Mouse (Mus musculus) layer of hippocampus, postnatal 14 days (tissue): ENCODE results near the gene Cers1. TPM values are rescaled to one million over a fixed set of nuclear protein-coding genes. Genes with fewer than 3 reads are reported as not detected.

ENCODE experiments used
- total RNA-seq, 2 experiments: library from RNA; stranded (reverse); gene quantifications; 2 replicates each; pipeline ENCODE4 v1.2.3; 2021

Cers1 gene
- total RNA-seq, 2 experiments from 2014 or later, result 107 to 119 TPM

Other genes with a start within 250 kb of the Cers1 start
- gene Tm6sf2, start 242.9 kb upstream of the Cers1 start, total RNA-seq, result 1 to 10 TPM; 1.9 to 3.1 TPM
- gene Hapln4, start 232.3 kb upstream of the Cers1 start, total RNA-seq, result 10 to 100 TPM; 29.7 to 35.4 TPM
- 100 to 1,000 TPM; 371 to 387 TPM for gene Ncan, start 194.9 kb upstream of the Cers1 start, total RNA-seq
- 10 to 100 TPM; 26.9 to 31.2 TPM for gene Nr2c2ap, start 184.4 kb upstream of the Cers1 start, total RNA-seq
- gene Rfxank, start 176.6 kb upstream of the Cers1 start, total RNA-seq, result 10 to 100 TPM in 1 of 2 experiments, 1 to 10 TPM in 1; 9.9 to 12.6 TPM
- 10 to 100 TPM; 42.0 to 44.1 TPM for gene Borcs8, start 176.3 kb upstream of the Cers1 start, total RNA-seq
- under 1 TPM; 0.29 to 0.41 TPM for gene Mef2b, start 176.1 kb upstream of the Cers1 start, total RNA-seq
- 10 to 100 TPM; 46.1 to 49.4 TPM for gene Tmem161a, start 143.4 kb upstream of the Cers1 start, total RNA-seq
- gene Slc25a42, start 103.5 kb upstream of the Cers1 start, total RNA-seq, result 10 to 100 TPM; 34.0 to 36.2 TPM
- gene Sugp2, start 81.5 kb upstream of the Cers1 start, total RNA-seq, result 100 to 1,000 TPM; 124 TPM
- gene Armc6, start 81.3 kb upstream of the Cers1 start, total RNA-seq, result 10 to 100 TPM; 60.1 to 67.4 TPM
- gene Homer3, start 32.9 kb upstream of the Cers1 start, total RNA-seq, result 10 to 100 TPM; 75.5 to 84.3 TPM
- 10 to 100 TPM; 41.4 to 53.6 TPM for gene Ddx49, start 13.3 kb upstream of the Cers1 start, total RNA-seq
- 100 to 1,000 TPM; 134 to 148 TPM for gene Cope, start 13.3 kb upstream of the Cers1 start, total RNA-seq
- gene Gdf1, start 14.0 kb downstream of the Cers1 start, total RNA-seq, result 10 to 100 TPM; 11.2 to 22.7 TPM
- 10 to 100 TPM; 50.3 to 54.9 TPM for gene Upf1, start 37.5 kb downstream of the Cers1 start, total RNA-seq
- under 1 TPM; 0.21 to 0.30 TPM for gene Comp, start 57.8 kb downstream of the Cers1 start, total RNA-seq
- 100 to 1,000 TPM; 128 to 135 TPM for gene Crtc1, start 123.8 kb downstream of the Cers1 start, total RNA-seq
- gene Klhl26, start 161.2 kb downstream of the Cers1 start, total RNA-seq, result 10 to 100 TPM; 44.7 to 45.5 TPM
- 100 to 1,000 TPM; 251 to 263 TPM for gene Tmem59l, start 171.6 kb downstream of the Cers1 start, total RNA-seq
- 10 to 100 TPM; 21.8 to 24.2 TPM for gene Crlf1, start 177.4 kb downstream of the Cers1 start, total RNA-seq
- gene Rex1bd, start 191.0 kb downstream of the Cers1 start, total RNA-seq, result 100 to 1,000 TPM in 1 of 2 experiments, 10 to 100 TPM in 1; 83.2 to 103 TPM
- gene Uba52, start 195.0 kb downstream of the Cers1 start, total RNA-seq, result 1,000 to 10,000 TPM; 1,048 to 1,082 TPM
- 100 to 1,000 TPM; 412 to 417 TPM for gene Fkbp8, start 211.9 kb downstream of the Cers1 start, total RNA-seq
- gene Kxd1, start 212.2 kb downstream of the Cers1 start, total RNA-seq, result 10 to 100 TPM; 39.5 to 40.3 TPM
- 10 to 100 TPM; 18.7 TPM for gene Ell, start 223.7 kb downstream of the Cers1 start, total RNA-seq